Mouse (Mus musculus) midbrain, embryonic 11.5 days (tissue): ENCODE data around the gene Tacr3. TPM values are rescaled to one million over a fixed set of nuclear protein-coding genes. Genes with fewer than 3 reads are reported as not detected.

ENCODE experiments used
- ATAC-seq: fragments of 200-750 bp; cut with Nextera tagmentation; 2 replicates; pipeline ENCODE4 v1.8.0; 2017; ENCODE audit warnings: moderate TSS enrichment, moderate library complexity; ENCODE audit not compliant: low FRiP score
- DNase-seq: peaks from one replicate; pipeline ENCODE4 v3.0.0; 2015; ENCODE audit warnings: low spot score; ENCODE audit errors: missing footprints
- H3K27ac ChIP-seq: fragments of 300-500 bp; sonication (generic); 2 replicates; pipeline ENCODE4 v1.5.1; 2014; ENCODE audit warnings: low read depth, low read length
- H3K27me3 ChIP-seq: fragments of 300-500 bp; sonication (generic); 2 replicates; pipeline ENCODE4 v1.6.1; 2014; ENCODE audit warnings: mild to moderate bottlenecking, low read length, moderate library complexity, mixed read lengths; ENCODE audit not compliant: control insufficient read depth, insufficient read depth
- H3K36me3 ChIP-seq: fragments of 300-500 bp; sonication (generic); 2 replicates; pipeline ENCODE4 v1.6.1; 2014; ENCODE audit warnings: mild to moderate bottlenecking, low read length, moderate library complexity, mixed read lengths; ENCODE audit not compliant: control insufficient read depth, insufficient read depth
- H3K4me1 ChIP-seq: fragments of 300-500 bp; sonication (generic); 2 replicates; pipeline ENCODE4 v1.6.1; 2014; ENCODE audit warnings: low read length; ENCODE audit not compliant: control insufficient read depth, insufficient read depth
- H3K4me2 ChIP-seq: fragments of 300-500 bp; sonication (generic); 2 replicates; pipeline ENCODE4 v1.6.1; 2014; ENCODE audit warnings: mild to moderate bottlenecking, moderate library complexity
- H3K4me3 ChIP-seq: fragments of 300-500 bp; sonication (generic); 2 replicates; pipeline ENCODE4 v1.5.1; 2014; ENCODE audit warnings: low read depth, low read length
- H3K9ac ChIP-seq: fragments of 300-500 bp; sonication (generic); 2 replicates; pipeline ENCODE4 v1.6.1; 2014; ENCODE audit warnings: low read length
- H3K9me3 ChIP-seq: fragments of 300-500 bp; sonication (generic); 2 replicates; pipeline ENCODE4 v1.6.1; 2016; ENCODE audit warnings: low read length; ENCODE audit not compliant: control insufficient read depth
- WGBS: fragments of 180-500 bp; shearing (Covaris S2); extraction: QIAGEN DNeasy Blood & Tissue Kit; methylation state at CpG from one replicate; pipeline ENCODE4 v1.1.7; 2014; 5-methylcytosine and 5-hydroxymethylcytosine counted together
- polyA plus RNA-seq: library from polyadenylated mRNA; unstranded; fragments of >200 nt; fragmentation: Nextera tagmentation; extraction: Ambion mirVana; gene quantifications from 2 replicates; pipeline ENCODE4 v1.2.1, GENCODE M21; 2014

The Tacr3 gene
- polyA plus RNA-seq, 1 experiment from 2014 or later = 0.89 TPM

DNA sequence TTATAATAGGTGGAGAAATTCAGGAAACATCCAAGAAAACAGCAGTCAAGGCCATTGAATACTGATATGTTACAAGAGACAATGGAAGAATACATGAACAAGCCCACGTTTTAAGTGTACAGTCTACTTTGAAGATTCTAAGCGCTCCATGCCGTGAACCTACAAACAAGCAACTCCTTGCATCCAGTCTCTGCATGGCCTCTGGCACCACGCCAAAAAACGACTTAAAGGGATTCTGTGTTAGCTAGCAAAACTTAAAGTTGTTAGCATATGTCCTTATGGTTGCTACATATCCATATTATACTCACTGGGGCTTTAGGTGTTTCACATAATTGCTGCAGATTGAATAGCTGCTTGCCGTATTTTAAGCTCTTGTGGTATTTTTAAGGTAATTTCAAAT, 134.7 kb downstream of the Tacr3 start:
- Histone ChIP-seq H3K9ac (no peak overlapping the region), H3K9me3 (no peaks in the 10 kb centered on the region), H3K27me3 (no peaks in the 10 kb centered on the region), H3K27ac (no peak overlapping the region), H3K4me2 (no peak overlapping the region), H3K4me3 (no peak overlapping the region), H3K4me1 (no peaks in the 10 kb centered on the region), H3K36me3 (no peaks in the 10 kb centered on the region)
- ATAC-seq (no peak), DNase-seq (no peak)
- WGBS = 80% methylated on average over 6 of the region's 6 CpGs

GRCm38 (mm10) chr3:134978902-134979301, 150.1 kb downstream of the Tacr3 start:
- peak; percentile 73 for ATAC-seq

GRCm38 (mm10) chr3:134980140-134980539, 151.3 kb downstream of the Tacr3 start:
- H3K36me3 ChIP-seq = no peaks in the 10 kb centered on the region

More at GRCm38 (mm10) chr3:134978902-134979301, 150.1 kb downstream of the Tacr3 start:
- Histone ChIP-seq H3K9me3 (no peaks in the 10 kb centered on the region), H3K4me2 (no peak overlapping the region), H3K4me1 (peaks cover 5% of the 10 kb centered on the region; the same call in 1 of the 2 replicates), H3K27me3 (no peaks in the 10 kb centered on the region), H3K36me3 (no peaks in the 10 kb centered on the region), H3K9ac (no peak overlapping the region), H3K27ac (no peak overlapping the region), H3K4me3 (no peak overlapping the region)
- WGBS = 8% methylated on average over 3 of the region's 3 CpGs
- peak; percentile 86 for DNase-seq

More at GRCm38 (mm10) chr3:134980140-134980539, 151.3 kb downstream of the Tacr3 start:
- Histone ChIP-seq H3K27me3 (no peaks in the 10 kb centered on the region), H3K4me1 (peaks cover 5% of the 10 kb centered on the region; the same call in 1 of the 2 replicates), H3K27ac (no peak overlapping the region), H3K9ac (no peak overlapping the region), H3K4me2 (no peak overlapping the region), H3K9me3 (no peaks in the 10 kb centered on the region), H3K4me3 (no peak overlapping the region)
- 67% methylated on average over 3 of the region's 3 CpGs for WGBS
- DNase-seq (no peak), ATAC-seq (no peak)
